Mouse (Mus musculus): ENCODE data around the gene Rtn4rl2. TPM values are rescaled to one million over a fixed set of nuclear protein-coding genes. Genes with fewer than 3 reads are reported as not detected.

Gene Rtn4rl2
- polyA plus RNA-seq, 1 experiment from 2014 or later = 1.6 TPM

DNA sequence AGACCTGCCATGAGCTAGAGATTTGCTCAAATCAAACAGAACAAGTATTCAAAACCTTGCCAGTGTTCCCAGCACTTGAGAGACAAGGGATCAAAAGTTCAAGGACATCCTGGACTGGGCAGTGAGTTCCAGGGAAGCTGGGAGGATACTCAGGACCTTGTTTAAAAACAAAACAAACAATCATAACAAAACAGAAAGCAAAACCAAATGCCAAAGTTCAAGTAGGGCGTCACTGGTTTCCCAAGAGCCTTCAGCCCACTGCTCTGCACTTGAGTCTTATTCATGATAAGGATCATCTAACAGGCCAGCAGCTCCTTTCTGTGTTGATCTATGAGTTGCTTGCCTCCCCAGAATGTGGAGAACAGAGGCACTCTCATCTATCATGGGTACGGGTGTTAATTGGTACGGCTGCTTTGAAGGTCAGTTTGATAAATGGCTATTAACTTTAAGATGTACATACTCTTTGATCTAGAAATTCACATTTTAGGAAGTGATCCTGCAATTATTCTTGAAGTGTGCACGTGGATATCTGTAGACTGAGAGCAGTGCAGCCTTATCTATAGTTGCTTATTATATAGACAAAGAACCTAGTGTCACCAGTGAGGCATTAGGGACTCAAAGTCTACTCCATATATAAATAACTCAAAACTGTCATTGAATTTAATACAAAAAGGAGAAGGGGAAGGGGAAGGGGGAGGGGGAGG, 9.1 kb upstream of the Rtn4rl2 start:
- WGBS = 33% methylated on average over 4 of the region's 4 CpGs
- H3K9ac ChIP-seq = no peak overlapping the region
- H3K36me3 ChIP-seq = no peaks in the 10 kb centered on the region
- H3K4me3 ChIP-seq (replicated peaks) = no peak overlapping the region
- ATAC-seq (replicated peaks; ENCODE audit: low FRiP score) = no peak
- H3K27ac ChIP-seq = no peak overlapping the region
- H3K9me3 ChIP-seq (replicated peaks) = no peaks in the 10 kb centered on the region
- no peaks in the 10 kb centered on the region for H3K4me1 ChIP-seq
- peaks cover 18% of the 10 kb centered on the region for H3K27me3 ChIP-seq
- H3K4me2 ChIP-seq = no peak overlapping the region

DNA sequence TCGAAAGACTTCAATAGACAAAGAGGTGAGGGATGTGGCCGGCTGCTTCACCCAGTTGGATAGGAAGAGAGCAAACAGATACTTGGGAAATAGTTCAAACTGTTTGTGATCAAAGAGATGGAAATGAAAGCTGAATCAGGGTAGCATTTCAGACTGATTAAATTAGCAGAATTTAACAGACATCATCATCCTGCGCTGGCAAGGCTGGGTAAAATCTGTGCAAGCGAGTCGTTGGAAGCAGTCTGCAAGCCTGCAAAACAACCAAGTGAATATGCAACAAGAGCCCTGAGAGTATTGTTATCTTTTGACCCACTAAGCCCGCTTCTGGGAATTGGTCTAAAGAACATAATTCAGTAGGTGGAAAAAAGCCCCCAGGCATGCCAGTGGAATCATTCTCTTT, 6.8 kb upstream of the Rtn4rl2 start:
- Histone ChIP-seq H3K4me3 (replicated peaks) (no peak overlapping the region), H3K36me3 (no peaks in the 10 kb centered on the region), H3K9me3 (replicated peaks) (no peaks in the 10 kb centered on the region), H3K9ac (no peak overlapping the region), H3K27me3 (peaks cover 34% of the 10 kb centered on the region), H3K4me1 (peaks cover 13% of the 10 kb centered on the region), H3K27ac (no peak overlapping the region), H3K4me2 (no peak overlapping the region)
- ATAC-seq (replicated peaks; ENCODE audit: low FRiP score) = no peak
- 56% methylated on average over 6 of the region's 6 CpGs for WGBS

DNA sequence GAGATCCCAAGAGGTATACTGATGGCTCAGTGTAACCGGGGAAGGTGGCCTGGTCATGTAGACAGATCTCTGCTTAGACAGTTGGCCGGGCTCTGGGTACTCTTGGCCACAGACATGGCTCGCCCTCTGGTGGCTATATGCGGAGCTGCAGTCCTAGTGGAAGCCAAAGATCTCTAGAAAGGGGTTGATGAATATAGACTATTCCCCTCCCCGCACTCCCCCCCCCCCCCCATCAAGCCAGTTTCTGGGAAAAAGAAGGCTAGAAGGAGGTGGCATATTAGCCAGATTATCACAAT, 3.5 kb upstream of the Rtn4rl2 start:
- no peak overlapping the region for H3K27ac ChIP-seq
- no peak overlapping the region for H3K9ac ChIP-seq
- peaks cover 38% of the 10 kb centered on the region for H3K4me1 ChIP-seq
- no peaks in the 10 kb centered on the region for H3K9me3 ChIP-seq (replicated peaks)
- peak overlapping the region; percentile 10; the same call in 1 of the 2 replicates for H3K4me2 ChIP-seq
- 2% methylated on average over 5 of the region's 5 CpGs for WGBS
- no peak overlapping the region for H3K4me3 ChIP-seq (replicated peaks)
- H3K36me3 ChIP-seq = no peaks in the 10 kb centered on the region
- H3K27me3 ChIP-seq = peaks cover 67% of the 10 kb centered on the region
- ATAC-seq (replicated peaks; ENCODE audit: low FRiP score) = peak; percentile 43

- H3K4me3 ChIP-seq (replicated peaks) = peak overlapping the region; percentile 36
- ATAC-seq (replicated peaks; ENCODE audit: low FRiP score) = no peak
- peaks cover 73% of the 10 kb centered on the region for H3K27me3 ChIP-seq
- 12% methylated on average over 14 of the region's 14 CpGs for WGBS
- no peak overlapping the region for H3K27ac ChIP-seq
- H3K9me3 ChIP-seq (replicated peaks) = no peaks in the 10 kb centered on the region
- peaks cover 38% of the 10 kb centered on the region for H3K4me1 ChIP-seq
- no peak overlapping the region for H3K9ac ChIP-seq
- no peaks in the 10 kb centered on the region for H3K36me3 ChIP-seq
- H3K4me2 ChIP-seq = peak overlapping the region; percentile 92
Observed at GRCm38 (mm10) chr2:84889316-84890044, 3.0 kb upstream of the Rtn4rl2 start.

- no peaks in the 10 kb centered on the region for H3K36me3 ChIP-seq
- peaks cover 43% of the 10 kb centered on the region for H3K4me1 ChIP-seq
- 1% methylated on average over 28 of the region's 28 CpGs for WGBS
- H3K9ac ChIP-seq = 0 out of 2 replicates have a peak overlapping the region, but pooled peaks have one; percentile 7
- ATAC-seq (replicated peaks; ENCODE audit: low FRiP score) = no peak
- H3K27me3 ChIP-seq = peaks cover 77% of the 10 kb centered on the region
- peak overlapping the region; percentile 92 for H3K4me2 ChIP-seq
- no peak overlapping the region for H3K27ac ChIP-seq
- H3K4me3 ChIP-seq (replicated peaks) = peak overlapping the region; percentile 36
- no peaks in the 10 kb centered on the region for H3K9me3 ChIP-seq (replicated peaks)
Observed at GRCm38 (mm10) chr2:84888657-84889315, 2.3 kb upstream of the Rtn4rl2 start.

- Histone ChIP-seq H3K27ac (no peak overlapping the region), H3K9ac (peak overlapping the region; percentile 43; the same call in 1 of the 2 replicates), H3K4me2 (peak overlapping the region; percentile 92), H3K9me3 (replicated peaks) (no peaks in the 10 kb centered on the region), H3K36me3 (no peaks in the 10 kb centered on the region), H3K4me1 (peaks cover 55% of the 10 kb centered on the region), H3K27me3 (peaks cover 77% of the 10 kb centered on the region), H3K4me3 (replicated peaks) (peak overlapping the region; percentile 64)
- peak; percentile 33; the same call in 1 of the 2 replicates for ATAC-seq (replicated peaks; ENCODE audit: low FRiP score)
- 1% methylated on average over 58 of the region's 58 CpGs for WGBS
Observed at GRCm38 (mm10) chr2:84887411-84888271, 1.1 kb upstream of the Rtn4rl2 start.

- Histone ChIP-seq H3K27ac (no peak overlapping the region), H3K27me3 (peaks cover 83% of the 10 kb centered on the region), H3K4me1 (peaks cover 57% of the 10 kb centered on the region), H3K36me3 (no peaks in the 10 kb centered on the region), H3K9me3 (replicated peaks) (no peaks in the 10 kb centered on the region), H3K4me2 (peak overlapping the region; percentile 92), H3K9ac (peak overlapping the region; percentile 43), H3K4me3 (replicated peaks) (peak overlapping the region; percentile 64)
- 0% methylated on average over 34 of the region's 39 CpGs for WGBS
- peak; percentile 13 for ATAC-seq (replicated peaks; ENCODE audit: low FRiP score)
Observed at GRCm38 (mm10) chr2:84886821-84887281, 341 bp upstream of the Rtn4rl2 start.

DNA sequence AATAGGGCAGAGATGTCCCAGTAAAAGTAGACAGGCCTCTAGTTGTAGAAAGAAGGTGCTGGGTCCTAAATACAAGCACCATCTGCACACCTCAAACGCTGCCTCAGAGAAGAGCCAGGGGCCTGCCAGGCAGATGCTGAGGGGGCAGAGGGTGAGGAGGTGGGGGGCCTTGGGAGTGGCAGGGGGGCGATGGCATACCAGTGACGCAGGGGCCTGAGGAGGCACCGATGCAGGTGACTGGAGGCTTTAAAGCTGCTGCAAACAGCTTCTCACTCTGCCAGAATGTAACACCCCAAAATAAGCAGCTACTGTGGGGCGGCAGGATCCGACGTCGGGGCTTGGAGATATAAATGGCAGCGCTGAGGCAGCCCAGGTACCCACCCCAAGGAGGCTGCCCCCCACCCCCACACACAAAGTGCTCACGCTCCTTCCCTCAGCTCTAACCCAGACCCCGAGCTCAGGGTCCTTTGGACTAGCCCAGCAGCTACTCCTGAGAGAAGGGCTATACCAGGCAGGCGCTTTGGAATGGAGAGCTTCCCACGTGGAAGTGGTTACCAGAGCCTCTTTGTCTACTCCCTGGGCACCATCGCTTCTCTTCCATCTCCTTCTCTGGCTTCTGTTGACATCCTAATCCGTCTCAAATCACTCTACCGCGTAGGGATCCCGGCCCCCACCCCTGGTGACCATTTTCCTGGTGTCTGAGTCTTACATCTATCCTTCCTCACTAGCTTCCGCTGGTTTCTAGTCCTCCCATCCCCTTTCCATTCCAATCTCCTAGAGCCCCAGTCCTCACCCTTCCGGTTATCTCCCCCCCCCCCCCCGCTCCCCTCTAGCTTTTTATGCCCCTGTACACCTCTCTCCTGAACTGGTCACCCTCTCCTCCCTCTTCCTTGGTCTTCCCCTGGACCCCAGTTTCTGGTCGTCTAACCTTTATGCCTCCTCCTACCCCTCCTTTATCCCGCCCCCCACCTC, 1.1 kb downstream of the Rtn4rl2 start:
- no peak overlapping the region for H3K27ac ChIP-seq
- 15% methylated on average over 21 of the region's 23 CpGs for WGBS
- H3K4me2 ChIP-seq = peak overlapping the region; percentile 92
- no peaks in the 10 kb centered on the region for H3K9me3 ChIP-seq (replicated peaks)
- no peak overlapping the region for H3K9ac ChIP-seq
- peak overlapping the region; percentile 64 for H3K4me3 ChIP-seq (replicated peaks)
- H3K27me3 ChIP-seq = peaks cover 91% of the 10 kb centered on the region
- H3K4me1 ChIP-seq = peaks cover 57% of the 10 kb centered on the region
- H3K36me3 ChIP-seq = no peaks in the 10 kb centered on the region
- no peak for ATAC-seq (replicated peaks; ENCODE audit: low FRiP score)

- no peak overlapping the region for H3K9ac ChIP-seq
- no peaks in the 10 kb centered on the region for H3K36me3 ChIP-seq
- 46% methylated on average over 4 of the region's 4 CpGs for WGBS
- no peak overlapping the region for H3K27ac ChIP-seq
- no peaks in the 10 kb centered on the region for H3K9me3 ChIP-seq (replicated peaks)
- no peak overlapping the region for H3K4me3 ChIP-seq (replicated peaks)
- H3K4me2 ChIP-seq = no peak overlapping the region
- H3K4me1 ChIP-seq = peaks cover 54% of the 10 kb centered on the region
- no peak for ATAC-seq (replicated peaks; ENCODE audit: low FRiP score)
- peaks cover 91% of the 10 kb centered on the region for H3K27me3 ChIP-seq
Observed at GRCm38 (mm10) chr2:84884611-84885010, 1.9 kb downstream of the Rtn4rl2 start.

- Histone ChIP-seq H3K9ac (no peak overlapping the region), H3K27ac (no peak overlapping the region), H3K36me3 (no peaks in the 10 kb centered on the region), H3K4me1 (peaks cover 47% of the 10 kb centered on the region), H3K9me3 (replicated peaks) (no peaks in the 10 kb centered on the region), H3K4me3 (replicated peaks) (no peak overlapping the region), H3K27me3 (peaks cover 84% of the 10 kb centered on the region), H3K4me2 (peak overlapping the region; percentile 56)
- ATAC-seq (replicated peaks; ENCODE audit: low FRiP score) = no peak
- 66% methylated on average over 4 of the region's 4 CpGs for WGBS
Observed at GRCm38 (mm10) chr2:84883942-84884341, 2.6 kb downstream of the Rtn4rl2 start.

GRCm38 (mm10) chr2:84883530-84883929, 3.0 kb downstream of the Rtn4rl2 start:
- peaks cover 44% of the 10 kb centered on the region for H3K4me1 ChIP-seq
- H3K27ac ChIP-seq = no peak overlapping the region
- H3K9me3 ChIP-seq (replicated peaks) = no peaks in the 10 kb centered on the region
- ATAC-seq (replicated peaks; ENCODE audit: low FRiP score) = no peak
- WGBS = 6% methylated on average over 11 of the region's 11 CpGs
- peak overlapping the region; percentile 27 for H3K4me3 ChIP-seq (replicated peaks)
- no peak overlapping the region for H3K9ac ChIP-seq
- H3K36me3 ChIP-seq = no peaks in the 10 kb centered on the region
- peak overlapping the region; percentile 56 for H3K4me2 ChIP-seq
- peaks cover 80% of the 10 kb centered on the region for H3K27me3 ChIP-seq
